Mouse (Mus musculus) liver, adult 2 months (tissue): ENCODE results near the gene Map3k19.

Experiments
- CTCF ChIP-seq: fragments of 200-500 bp; IDR thresholded peaks from 2 replicates; pipeline ENCODE4 v1.5.1; 2011; ENCODE audit warnings: low read depth, low read length, control low read depth
- POLR2A ChIP-seq: fragments of 200-500 bp; IDR thresholded peaks from 2 replicates; pipeline ENCODE4 v1.6.1; 2011; ENCODE audit warnings: low read length, control low read depth; ENCODE audit not compliant: insufficient read depth; ENCODE audit errors: extremely low read depth

DNA sequence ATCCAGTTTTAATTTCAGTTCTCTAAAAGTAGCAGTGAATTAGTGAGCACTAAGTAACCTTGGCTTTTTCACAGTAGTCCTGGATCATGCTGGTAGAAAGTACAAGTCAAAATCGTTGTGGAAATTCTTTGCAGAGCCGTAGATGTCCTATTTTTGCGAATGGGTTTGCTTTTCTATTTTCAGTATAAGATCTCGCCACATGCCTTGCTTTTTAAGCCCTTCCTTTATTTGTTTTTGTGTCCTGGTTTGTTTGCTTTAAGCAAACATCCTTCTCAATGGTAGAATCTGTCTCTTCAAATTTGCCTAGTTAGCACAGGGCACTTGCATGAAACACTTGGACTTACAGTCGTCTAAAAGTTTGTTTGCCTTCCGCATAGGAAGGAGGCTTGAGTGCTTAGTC lies 78.6 kb downstream of the Map3k19 start:
- TF ChIP-seq CTCF (no peak), POLR2A (no peak)
